Mouse (Mus musculus): Measurements from ENCODE around the gene Morn1. TPM values are rescaled to one million over a fixed set of nuclear protein-coding genes. Genes with fewer than 3 reads are reported as not detected.

Morn1 gene
- total and polyA plus RNA-seq, 3 experiments: 3.8 to 8.7 (median 4.0) TPM

- in situ Hi-C loops (cut with MboI; ENCODE audit: low pct_ligation_motif_present, low pct_unique_long_range_greater_than_20kb, low sequenced_read_pairs) (no loop called here), dilution Hi-C loops (cut with MboI; ENCODE audit: extremely low pct_ligation_motif_present, extremely low pct_unique_long_range_greater_than_20kb, low sequenced_read_pairs) (no loop called here)
- H3K4me2 ChIP-seq (ENCODE audit: insufficient read depth, low read depth, poor library complexity, severe bottlenecking): no peak overlapping the region
- H3K9me3 ChIP-seq (replicated peaks; ENCODE audit: low read length): no peaks in the 10 kb centered on the region
- peaks cover 30 to 70% of the 10 kb centered on the region in 2 experiments for H3K4me1 ChIP-seq (ENCODE audit: control insufficient read depth in 1 of 2, insufficient read depth in 2 of 2)
- H3K27ac ChIP-seq (ENCODE audit: insufficient read depth, low read depth): no peak overlapping the region
- H3K79me2 ChIP-seq (replicated peaks; ENCODE audit: control insufficient read depth, extremely low read depth, insufficient read depth, poor library complexity, severe bottlenecking): no peaks in the 10 kb centered on the region
- H3K36me3 ChIP-seq (replicated peaks in 1 of 2; ENCODE audit: control insufficient read depth in 1 of 2, insufficient read depth in 1 of 2, low read length in 1 of 2): peaks cover 11 to 69% of the 10 kb centered on the region in 2 experiments
- H3K9ac ChIP-seq (ENCODE audit: insufficient read depth, low read depth): no peak overlapping the region
- TF ChIP-seq RAD21 (IDR thresholded peaks at IDR 0.05; ENCODE audit: low read depth, low read length): peak; percentile 27
- peak in 1 of 2 experiments; percentile 38; a peak in 1 of 4 replicates for TF ChIP-seq CTCF (conservative IDR thresholded peaks at IDR 0.05 in 1 of 2, IDR thresholded peaks at IDR 0.05 in 1 of 2; ENCODE audit: low read depth in 2 of 2, low read length in 2 of 2)
- no peak for TF ChIP-seq KAT2A (IDR thresholded peaks at IDR 0.05; ENCODE audit: insufficient replicate concordance, low read length)
- TF ChIP-seq EP300 (IDR thresholded peaks at IDR 0.05; ENCODE audit: low read length): no peak
- no peak for DNase-seq (ENCODE audit: extremely low read depth)
- no peak overlapping the region for H3K4me3 ChIP-seq (replicated peaks in 1 of 3; ENCODE audit: low read depth in 2 of 3, low read length in 2 of 3, poor library complexity in 1 of 3)
- H3K27me3 ChIP-seq (replicated peaks): no peaks in the 10 kb centered on the region
Observed at GRCm38 (mm10) chr4:155093431-155094149, 7.2 kb downstream of the Morn1 start.

- peak; percentile 64 for DNase-seq (ENCODE audit: extremely low read depth)
Observed at GRCm38 (mm10) chr4:155094565-155094964, 8.2 kb downstream of the Morn1 start.

GRCm38 (mm10) chr4:155095238-155095900 is 9.0 kb downstream of the Morn1 start:
- H3K27ac ChIP-seq (ENCODE audit: insufficient read depth, low read depth): no peak overlapping the region
- H3K36me3 ChIP-seq (replicated peaks in 1 of 2; ENCODE audit: control insufficient read depth in 1 of 2, insufficient read depth in 1 of 2, low read length in 1 of 2): peaks cover 5 to 74% of the 10 kb centered on the region in 2 experiments
- peak; percentile 87 for DNase-seq (ENCODE audit: extremely low read depth)
- H3K9ac ChIP-seq (ENCODE audit: insufficient read depth, low read depth): no peak overlapping the region
- dilution Hi-C loops (cut with MboI; ENCODE audit: extremely low pct_ligation_motif_present, extremely low pct_unique_long_range_greater_than_20kb, low sequenced_read_pairs): no loop called here
- H3K9me3 ChIP-seq (replicated peaks; ENCODE audit: low read length): no peaks in the 10 kb centered on the region
- no peaks in the 10 kb centered on the region for H3K27me3 ChIP-seq (replicated peaks)
- H3K4me1 ChIP-seq (ENCODE audit: control insufficient read depth in 1 of 2, insufficient read depth in 2 of 2): peaks cover 31 to 73% of the 10 kb centered on the region in 2 experiments
- no peak overlapping the region for H3K4me3 ChIP-seq (replicated peaks in 1 of 3; ENCODE audit: low read depth in 2 of 3, low read length in 2 of 3, poor library complexity in 1 of 3)
- no peak overlapping the region for H3K4me2 ChIP-seq (ENCODE audit: insufficient read depth, low read depth, poor library complexity, severe bottlenecking)
- no peaks in the 10 kb centered on the region for H3K79me2 ChIP-seq (replicated peaks; ENCODE audit: control insufficient read depth, extremely low read depth, insufficient read depth, poor library complexity, severe bottlenecking)
- in situ Hi-C loops (cut with MboI; ENCODE audit: low pct_ligation_motif_present, low pct_unique_long_range_greater_than_20kb, low sequenced_read_pairs): loop anchor here (5.0 kb wide), 1 partner anchor 152 kb away; the partner anchor contains the start of gene Faap20
- TF ChIP-seq POLR2A (IDR thresholded peaks at IDR 0.05; ENCODE audit: low read depth, low read length): peak; percentile 37; the same call in 1 of the 2 replicates
- TF ChIP-seq MYC (IDR thresholded peaks at IDR 0.05; ENCODE audit: low read depth, low read length): peak; percentile 55
- TF ChIP-seq NRF1 (IDR thresholded peaks at IDR 0.05; ENCODE audit: low read depth, low read length): 0 out of 2 replicates have a peak, but pooled peaks have one; percentile 10
- peak; percentile 53; the same call in 1 of the 2 replicates for TF ChIP-seq IRF4 (IDR thresholded peaks at IDR 0.05; ENCODE audit: low read depth, low read length)
- peak; percentile 97 for TF ChIP-seq RAD21 (IDR thresholded peaks at IDR 0.05; ENCODE audit: low read depth, low read length)
- no peak for TF ChIP-seq GABPA (IDR thresholded peaks at IDR 0.05; ENCODE audit: insufficient replicate concordance, low read depth, low read length)
- peak; percentile 99 for TF ChIP-seq SMC3 (IDR thresholded peaks at IDR 0.05; ENCODE audit: low read depth, low read length)
- peak; percentile 47; the same call in 1 of the 2 replicates for TF ChIP-seq MAZ (IDR thresholded peaks at IDR 0.05; ENCODE audit: low read depth, low read length)
- TF ChIP-seq CTCF (conservative IDR thresholded peaks at IDR 0.05 in 1 of 2, IDR thresholded peaks at IDR 0.05 in 1 of 2; ENCODE audit: low read depth in 2 of 2, low read length in 2 of 2): peak; percentile 66 to 98
- peak; percentile 61; the same call in 1 of the 2 replicates for TF ChIP-seq NELFE (IDR thresholded peaks at IDR 0.05; ENCODE audit: low read depth, low read length)
- TF ChIP-seq ELF1 (IDR thresholded peaks at IDR 0.05; ENCODE audit: low read depth, low read length): peak; percentile 33; the same call in 1 of the 2 replicates
- no peak for TF ChIP-seq PAX5 (IDR thresholded peaks at IDR 0.05; ENCODE audit: low read length)
- TF ChIP-seq MEF2A (IDR thresholded peaks at IDR 0.05; ENCODE audit: borderline replicate concordance, low read depth, low read length): peak; percentile 53; the same call in 1 of the 2 replicates
- TF ChIP-seq POLR2AphosphoS2 (IDR thresholded peaks at IDR 0.05; ENCODE audit: low read depth, low read length): no peak
- no peak for TF ChIP-seq USF1 (IDR thresholded peaks at IDR 0.05; ENCODE audit: low read depth, low read length)
- peak; percentile 52; the same call in 1 of the 2 replicates for TF ChIP-seq MAX (IDR thresholded peaks at IDR 0.05; ENCODE audit: low read length)
- 0 out of 2 replicates have a peak, but pooled peaks have one; percentile 31 for TF ChIP-seq BHLHE40 (IDR thresholded peaks at IDR 0.05; ENCODE audit: low read depth, low read length)

More at GRCm38 (mm10) chr4:155094565-155094964, 8.2 kb downstream of the Morn1 start:
- in situ Hi-C loops (cut with MboI; ENCODE audit: low pct_ligation_motif_present, low pct_unique_long_range_greater_than_20kb, low sequenced_read_pairs) (no loop called here), dilution Hi-C loops (cut with MboI; ENCODE audit: extremely low pct_ligation_motif_present, extremely low pct_unique_long_range_greater_than_20kb, low sequenced_read_pairs) (no loop called here)
- H3K27me3 ChIP-seq (replicated peaks): no peaks in the 10 kb centered on the region
- H3K4me3 ChIP-seq (replicated peaks in 1 of 3; ENCODE audit: low read depth in 2 of 3, low read length in 2 of 3, poor library complexity in 1 of 3): no peak overlapping the region
- H3K79me2 ChIP-seq (replicated peaks; ENCODE audit: control insufficient read depth, extremely low read depth, insufficient read depth, poor library complexity, severe bottlenecking): no peaks in the 10 kb centered on the region
- H3K4me2 ChIP-seq (ENCODE audit: insufficient read depth, low read depth, poor library complexity, severe bottlenecking): no peak overlapping the region
- H3K4me1 ChIP-seq (ENCODE audit: control insufficient read depth in 1 of 2, insufficient read depth in 2 of 2): peaks cover 28 to 73% of the 10 kb centered on the region in 2 experiments
- no peak overlapping the region for H3K27ac ChIP-seq (ENCODE audit: insufficient read depth, low read depth)
- no peak overlapping the region for H3K9ac ChIP-seq (ENCODE audit: insufficient read depth, low read depth)
- H3K36me3 ChIP-seq (replicated peaks in 1 of 2; ENCODE audit: control insufficient read depth in 1 of 2, insufficient read depth in 1 of 2, low read length in 1 of 2): peaks cover 5 to 68% of the 10 kb centered on the region in 2 experiments
- no peak for TF ChIP-seq USF1 (IDR thresholded peaks at IDR 0.05; ENCODE audit: low read depth, low read length)
- peak; percentile 61 for TF ChIP-seq SMC3 (IDR thresholded peaks at IDR 0.05; ENCODE audit: low read depth, low read length)
- no peak for TF ChIP-seq GABPA (IDR thresholded peaks at IDR 0.05; ENCODE audit: insufficient replicate concordance, low read depth, low read length)
- peak; percentile 63 to 77; a peak in 3 of 4 replicates for TF ChIP-seq CTCF (conservative IDR thresholded peaks at IDR 0.05 in 1 of 2, IDR thresholded peaks at IDR 0.05 in 1 of 2; ENCODE audit: low read depth in 2 of 2, low read length in 2 of 2)
- no peak for TF ChIP-seq ZNF384 (IDR thresholded peaks at IDR 0.05; ENCODE audit: low read depth, low read length)
- no peak for TF ChIP-seq TCF12 (IDR thresholded peaks at IDR 0.05; ENCODE audit: low read depth, low read length)
- TF ChIP-seq NELFE (IDR thresholded peaks at IDR 0.05; ENCODE audit: low read depth, low read length): no peak; the same call in 1 of the 2 replicates
- peak; percentile 47 for TF ChIP-seq RAD21 (IDR thresholded peaks at IDR 0.05; ENCODE audit: low read depth, low read length)
- no peaks in the 10 kb centered on the region for H3K9me3 ChIP-seq (replicated peaks; ENCODE audit: low read length)

Data from CH12.LX (cell line).